Mouse (Mus musculus): ENCODE results near the gene Akap6.

Gene Akap6

DNA sequence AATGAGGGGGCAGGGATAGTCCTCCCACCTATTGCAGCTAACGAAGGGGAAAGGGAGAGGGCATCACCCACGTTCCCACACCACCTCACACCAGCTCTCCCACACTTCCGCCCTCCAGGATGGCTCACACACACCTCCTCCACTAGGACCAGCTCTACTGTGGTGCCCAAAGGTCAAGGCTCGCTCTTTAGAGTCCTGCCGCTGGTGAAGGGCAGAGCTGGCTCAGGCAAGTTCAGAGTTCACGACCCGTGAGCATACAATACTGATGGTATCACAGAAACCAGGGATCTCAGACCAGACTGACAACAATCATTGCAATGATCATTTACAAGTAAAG is 149.3 kb downstream of the Akap6 start:
- 79% methylated on average over 7 of the region's 7 CpGs for WGBS

- WGBS = 66% methylated on average over 4 of the region's 4 CpGs
Measured at GRCm38 (mm10) chr12:52849297-52849696, 150.1 kb downstream of the Akap6 start.

DNA sequence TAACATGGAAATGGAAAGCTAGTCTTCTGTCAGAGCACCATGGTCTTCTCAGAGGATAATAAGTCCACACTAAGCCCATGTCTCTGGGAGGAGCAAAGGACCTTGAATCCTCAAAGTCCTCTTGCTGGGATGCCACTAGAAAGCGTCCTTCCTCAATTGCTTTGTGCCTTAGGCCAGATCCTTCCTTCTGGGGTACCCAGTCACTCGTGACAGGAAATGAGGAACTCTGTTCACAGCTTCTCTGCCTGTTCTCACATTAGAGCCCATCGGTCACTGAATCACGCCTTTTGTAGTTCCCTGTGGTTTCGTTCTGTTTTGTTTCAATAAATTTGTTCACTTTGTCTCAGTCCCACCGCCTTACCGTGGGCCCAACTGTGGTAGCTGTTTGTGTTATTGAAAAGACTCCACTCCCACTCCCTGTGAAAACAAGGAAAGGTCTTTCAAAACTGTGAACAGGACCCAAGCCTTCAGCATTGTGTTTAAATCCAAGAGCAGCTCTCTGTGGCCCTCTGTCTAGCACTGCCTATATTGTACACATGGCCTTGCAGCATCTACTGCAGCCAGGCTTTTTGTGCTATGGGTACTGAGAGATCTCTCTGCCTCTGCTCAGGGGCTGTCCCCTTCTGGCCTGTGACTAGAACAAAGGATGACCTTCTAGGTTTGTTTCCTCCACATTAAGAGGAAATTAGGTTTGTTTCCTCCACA is 151.3 kb downstream of the Akap6 start:
- 57% methylated on average over 7 of the region's 7 CpGs for WGBS

- 75% methylated on average over 5 of the region's 5 CpGs for WGBS
Measured at GRCm38 (mm10) chr12:52851221-52851620, 152.0 kb downstream of the Akap6 start.

- WGBS = 32% methylated on average over 7 of the region's 7 CpGs
Measured at GRCm38 (mm10) chr12:52854236-52854679, 155.1 kb downstream of the Akap6 start.

GRCm38 (mm10) chr12:52856104-52856503 is 156.9 kb downstream of the Akap6 start:
- 97% methylated on average over 1 of the region's 1 CpGs for WGBS

DNA sequence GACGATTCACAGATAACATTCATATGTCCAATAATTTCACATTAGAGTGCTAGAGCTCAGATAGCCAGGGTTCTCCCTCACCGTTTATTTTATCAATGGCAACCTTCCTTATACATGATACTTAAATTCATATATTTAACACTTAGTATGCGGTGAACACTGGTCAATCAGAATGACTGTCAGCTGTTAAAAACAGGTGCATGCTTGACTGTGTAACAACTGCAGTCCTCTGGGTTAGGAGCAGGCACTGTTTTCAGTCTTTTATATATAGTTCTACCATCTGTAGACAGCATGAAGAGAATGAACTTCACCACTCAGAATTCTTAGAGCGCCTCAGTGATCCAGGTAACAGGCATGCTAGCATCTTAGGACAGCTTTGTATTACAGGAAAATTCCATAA is 158.1 kb downstream of the Akap6 start:
- 92% methylated on average over 4 of the region's 4 CpGs for WGBS

- WGBS = 32% methylated on average over 3 of the region's 3 CpGs
Measured at GRCm38 (mm10) chr12:52861922-52862321, 162.7 kb downstream of the Akap6 start.

GRCm38 (mm10) chr12:52868000-52868624 is 168.9 kb downstream of the Akap6 start:
- WGBS = 58% methylated on average over 8 of the region's 8 CpGs

DNA sequence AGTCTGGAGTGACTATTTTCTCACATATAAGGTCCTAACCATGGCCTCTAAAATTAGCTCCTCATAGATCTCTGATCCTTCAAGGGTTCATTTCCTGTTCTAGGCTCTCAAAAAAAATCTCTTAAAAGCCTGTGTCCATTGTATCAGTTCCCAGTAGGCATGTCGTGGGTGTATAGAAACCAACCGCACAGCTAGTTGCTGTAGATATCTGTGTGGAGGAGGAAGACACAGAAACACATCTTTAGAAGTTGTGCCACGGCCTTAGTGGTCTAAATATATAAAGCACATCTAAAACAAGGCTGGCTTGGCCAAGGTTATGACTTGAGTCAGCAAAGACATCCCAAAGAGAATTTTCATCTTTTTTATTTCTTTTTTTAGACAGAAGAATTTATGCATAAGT is 172.4 kb downstream of the Akap6 start:
- 41% methylated on average over 3 of the region's 3 CpGs for WGBS

GRCm38 (mm10) chr12:52874332-52874923 is 175.2 kb downstream of the Akap6 start:
- WGBS = 68% methylated on average over 9 of the region's 9 CpGs

DNA sequence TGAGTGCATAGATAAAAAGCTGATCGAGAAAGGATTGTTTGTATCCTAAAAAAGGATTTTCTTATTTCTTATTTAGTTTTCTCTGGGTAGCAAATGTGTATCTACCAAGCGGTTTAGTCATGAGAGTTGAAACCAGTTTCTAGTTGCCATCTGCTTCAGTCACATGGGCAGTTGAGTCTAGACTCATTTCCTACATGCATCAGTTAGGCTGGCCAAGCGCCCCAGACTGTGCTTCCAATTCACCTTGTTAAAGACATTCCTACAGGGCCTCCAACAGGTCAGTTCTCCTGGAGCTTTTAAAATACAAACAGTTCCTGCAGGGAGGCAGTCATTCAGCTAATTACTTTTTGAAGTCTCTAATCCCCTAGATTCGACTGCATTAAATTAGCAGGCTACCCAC is 176.9 kb downstream of the Akap6 start:
- WGBS = 52% methylated on average over 4 of the region's 4 CpGs

DNA sequence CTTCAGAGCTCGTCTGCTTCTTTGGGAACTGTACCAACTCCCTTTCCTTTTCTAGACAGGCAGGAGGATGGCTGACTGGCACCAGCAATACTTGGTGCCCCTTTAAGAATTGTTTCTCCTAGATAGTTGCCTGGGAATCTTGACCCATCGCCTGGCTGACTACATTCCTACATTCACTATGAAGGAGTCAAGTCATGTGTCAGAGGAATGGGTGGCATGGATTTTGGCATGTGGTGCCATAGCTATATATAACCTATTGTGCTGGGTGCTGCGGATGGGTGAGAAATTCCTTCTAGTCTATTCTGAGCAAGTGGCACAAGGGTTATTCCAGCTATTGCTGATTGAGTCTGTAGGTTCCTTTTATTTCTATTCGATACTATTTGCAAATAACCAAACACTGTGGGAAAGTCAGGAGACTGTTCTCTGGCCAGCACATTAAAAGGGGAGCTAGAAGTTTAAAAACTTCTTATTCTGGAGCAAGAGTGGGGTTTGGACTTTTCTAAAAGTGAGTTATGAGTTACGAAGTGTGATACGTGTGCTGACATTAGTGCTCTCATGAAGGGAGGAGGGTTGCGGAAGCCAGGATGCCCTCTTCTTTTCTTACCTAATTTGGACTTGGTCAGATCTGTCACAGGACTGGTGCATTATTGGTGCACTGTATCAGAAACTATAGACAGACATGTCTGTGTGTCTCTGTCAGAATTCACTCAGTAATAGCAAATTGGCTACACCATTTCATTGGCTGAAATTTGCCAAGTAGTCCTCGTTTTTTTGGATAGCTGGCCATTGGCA is 178.0 kb downstream of the Akap6 start:
- 66% methylated on average over 8 of the region's 8 CpGs for WGBS

DNA sequence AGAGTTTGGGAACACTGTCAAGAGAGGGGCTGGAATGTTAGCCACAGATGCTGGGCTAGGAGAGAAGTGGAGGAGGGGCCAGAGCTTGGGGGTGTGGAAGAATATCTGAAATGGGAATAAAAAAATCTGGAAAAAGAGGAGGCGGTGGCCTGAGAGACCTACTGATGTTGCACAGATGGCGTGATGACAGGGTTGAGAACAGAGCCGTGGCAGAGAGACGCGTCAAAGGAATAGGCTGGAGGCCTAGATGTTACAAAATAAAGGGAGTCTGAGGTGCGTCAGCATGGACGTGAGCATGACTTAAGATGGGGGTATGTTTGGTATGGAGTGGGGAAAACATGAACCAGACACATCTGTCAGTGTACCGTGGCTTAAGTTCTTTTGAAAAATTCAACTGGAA is 180.1 kb downstream of the Akap6 start:
- WGBS = 68% methylated on average over 8 of the region's 8 CpGs

DNA sequence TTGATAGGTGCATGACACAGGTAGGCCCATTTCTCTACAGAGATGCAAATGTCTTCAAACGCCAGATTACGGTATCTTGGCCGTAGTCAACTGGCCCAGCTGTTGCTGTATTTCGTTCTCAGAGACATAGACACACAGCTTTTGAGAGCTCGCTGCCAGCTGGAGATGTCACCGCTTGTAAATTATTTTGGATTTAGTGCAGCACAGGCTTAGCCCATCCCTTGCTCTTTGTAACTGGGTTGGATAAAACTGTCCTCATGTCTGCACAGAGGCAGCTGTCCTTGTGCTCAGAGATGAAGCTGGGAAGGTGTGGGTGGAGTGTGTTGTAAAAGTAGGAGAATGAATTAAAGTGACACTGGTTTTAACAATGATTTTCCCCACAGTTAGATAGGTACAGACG is 193.3 kb downstream of the Akap6 start:
- WGBS = 48% methylated on average over 7 of the region's 7 CpGs

GRCm38 (mm10) chr12:52893656-52894405 is 194.6 kb downstream of the Akap6 start:
- WGBS = 67% methylated on average over 11 of the region's 11 CpGs

DNA sequence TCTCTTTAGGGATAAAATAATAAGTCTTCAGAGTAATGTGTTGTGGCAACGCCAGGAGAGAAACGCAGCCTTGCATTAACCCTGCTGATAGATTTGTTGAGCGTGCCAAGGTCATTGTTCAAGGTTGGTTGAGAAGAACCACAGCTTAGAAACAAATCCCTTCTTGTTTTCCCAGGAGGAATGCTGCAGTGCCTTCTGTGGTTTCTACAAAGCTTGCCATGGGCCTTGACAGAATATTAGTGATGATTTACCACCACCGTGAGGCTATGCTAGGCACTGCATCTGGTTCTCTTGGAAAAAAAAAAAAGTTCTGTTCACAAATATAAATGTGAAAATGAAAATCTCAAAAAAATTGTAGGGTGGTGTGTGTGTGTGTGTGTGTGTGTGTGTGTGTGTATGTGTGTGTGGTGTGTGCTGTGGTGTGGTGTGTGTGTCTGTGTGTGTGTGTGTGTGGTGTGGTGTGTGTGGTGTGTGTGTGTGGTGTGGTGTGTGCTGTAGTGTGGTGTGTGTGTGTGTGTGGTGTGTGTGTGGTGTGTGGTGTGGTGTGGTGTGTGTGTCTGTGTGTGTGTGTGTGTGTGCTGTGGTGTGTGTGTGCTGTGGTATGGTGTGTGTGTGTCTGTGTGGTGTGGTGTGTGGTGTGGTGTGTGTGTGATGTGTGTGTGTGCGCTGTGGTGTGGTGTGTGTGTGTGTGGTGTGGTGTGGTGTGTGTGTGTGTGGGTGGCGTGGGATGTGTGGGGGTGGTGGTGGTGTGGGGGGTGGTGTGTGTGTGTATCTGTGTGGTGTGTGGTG is 196.7 kb downstream of the Akap6 start:
- 27% methylated on average over 5 of the region's 6 CpGs for WGBS

DNA sequence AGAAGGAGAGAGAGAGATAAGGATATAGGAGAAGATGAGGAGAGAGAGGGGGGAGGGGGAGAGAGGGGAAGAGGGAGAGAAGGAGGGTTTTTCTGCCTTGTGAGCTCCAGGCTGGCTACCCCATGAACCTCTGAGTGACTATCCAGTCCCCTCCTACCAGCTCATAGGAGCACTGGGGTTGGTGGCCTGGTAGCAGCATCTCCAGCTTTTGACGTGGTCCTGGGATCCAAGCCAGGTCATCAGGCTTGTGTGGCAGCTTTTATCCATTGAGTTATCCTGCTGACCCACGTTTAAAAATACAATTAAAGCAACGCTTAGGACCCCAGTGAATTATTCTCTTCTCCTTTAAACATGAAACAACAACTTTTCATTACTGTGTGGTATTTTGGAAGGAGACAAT is 197.6 kb downstream of the Akap6 start:
- WGBS = 43% methylated on average over 3 of the region's 3 CpGs

DNA sequence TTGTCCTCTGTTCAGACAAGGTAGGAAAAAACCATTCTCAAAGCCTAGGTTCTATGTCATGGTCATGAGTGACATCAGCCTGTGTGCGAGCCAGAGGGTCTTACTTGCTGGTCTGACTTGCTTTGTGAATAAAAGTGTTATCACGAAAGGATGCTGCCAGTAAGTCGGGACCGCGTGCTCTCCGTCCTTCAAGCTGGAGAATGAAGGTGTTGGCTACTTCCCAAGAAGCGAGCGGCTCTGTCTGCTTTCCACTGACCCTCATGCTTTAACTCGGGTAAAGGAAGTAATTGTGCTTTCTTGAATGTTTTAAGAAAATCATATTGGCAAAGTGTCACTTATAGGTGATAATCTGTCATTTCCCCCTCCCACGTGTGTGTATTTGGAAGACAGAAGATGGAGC is 198.9 kb downstream of the Akap6 start:
- 71% methylated on average over 10 of the region's 10 CpGs for WGBS

GRCm38 (mm10) chr12:52904046-52904445 is 204.9 kb downstream of the Akap6 start:
- 80% methylated on average over 5 of the region's 5 CpGs for WGBS
